Mouse (Mus musculus) cortical plate, adult 2 months (tissue): Measurements from ENCODE around the gene Rpp14.

Source experiments
- CTCF ChIP-seq: fragments of 200-500 bp; IDR thresholded peaks from 2 replicates; pipeline ENCODE4 v1.5.1; 2011; ENCODE audit warnings: mild to moderate bottlenecking, control low read depth, low read length; ENCODE audit not compliant: insufficient read depth; ENCODE audit errors: extremely low read depth
- POLR2A ChIP-seq: fragments of 200-500 bp; IDR thresholded peaks from 2 replicates; pipeline ENCODE4 v1.6.1; 2011; ENCODE audit warnings: mild to moderate bottlenecking, low read length, control low read depth; ENCODE audit not compliant: insufficient read depth; ENCODE audit errors: extremely low read depth

- TF ChIP-seq CTCF (no peak), POLR2A (no peak)
Observed at GRCm38 (mm10) chr14:8093427-8093826, 13.3 kb downstream of the Rpp14 start.
